Mouse (Mus musculus) liver, embryonic 14.5 days (tissue): Measurements from ENCODE around the gene Xkr8.

Experiments used
- CTCF ChIP-seq: IDR thresholded peaks from 2 replicates; pipeline ENCODE4 v1.5.1; 2016; ENCODE audit warnings: antibody characterized with exemption, low read depth, control low read depth
- EP300 ChIP-seq: IDR thresholded peaks from 2 replicates; pipeline ENCODE4 v1.6.1; 2016; ENCODE audit warnings: antibody characterized with exemption, low read depth

DNA sequence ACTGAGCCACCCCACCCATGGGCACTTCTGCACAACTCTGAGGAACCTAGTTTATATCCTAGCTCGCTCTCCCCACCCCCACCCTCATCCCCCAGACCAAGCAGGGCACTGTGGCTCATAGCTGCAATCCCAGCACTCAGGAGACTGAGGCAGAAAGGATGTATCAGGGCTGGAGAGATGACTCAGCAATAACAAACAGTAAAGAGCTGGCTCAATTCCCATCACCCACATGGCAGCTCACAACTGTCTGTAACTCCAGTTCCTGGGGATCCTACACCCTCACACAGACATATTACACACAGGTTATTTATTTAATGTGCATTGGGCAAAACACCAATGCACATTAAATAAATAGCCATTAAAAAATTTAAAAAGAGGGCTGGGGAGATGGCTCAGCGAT lies 3.0 kb upstream of the Xkr8 start:
- no peak for TF ChIP-seq CTCF
- TF ChIP-seq EP300 = no peak
